Mouse (Mus musculus) embryonic facial prominence, embryonic 11.5 days (tissue): Measurements from ENCODE around the gene Ganc. TPM values are rescaled to one million over a fixed set of nuclear protein-coding genes. Genes with fewer than 3 reads are reported as not detected.

Experiments
- ATAC-seq: fragments of 200-750 bp; cut with Nextera tagmentation; replicated peaks from 2 replicates; pipeline ENCODE4 v1.8.0; 2017; ENCODE audit warnings: low read depth; ENCODE audit not compliant: insufficient number of reproducible peaks, low FRiP score, low TSS enrichment
- DNase-seq: peaks from one replicate; pipeline ENCODE4 v3.0.0-alpha.2; 2015; ENCODE audit warnings: low spot score
- H3K27ac ChIP-seq: fragments of 300-500 bp; sonication (generic); replicated peaks from 2 replicates; pipeline ENCODE4 v1.5.1; 2014; ENCODE audit warnings: mild to moderate bottlenecking, low read depth, low read length, control low read depth
- H3K27me3 ChIP-seq: fragments of 300-500 bp; sonication (generic); 2 replicates; pipeline ENCODE4 v1.6.1; 2014; ENCODE audit warnings: mild to moderate bottlenecking, low read length, moderate library complexity, mixed read lengths; ENCODE audit not compliant: control insufficient read depth, insufficient read depth
- H3K36me3 ChIP-seq: fragments of 300-500 bp; sonication (generic); replicated peaks from 2 replicates; pipeline ENCODE4 v1.6.1; 2014; ENCODE audit warnings: low read depth, mild to moderate bottlenecking, low read length, moderate library complexity, mixed read lengths; ENCODE audit not compliant: control insufficient read depth, insufficient read depth
- H3K4me1 ChIP-seq: fragments of 300-500 bp; sonication (generic); 2 replicates; pipeline ENCODE4 v1.6.1; 2014; ENCODE audit warnings: low read length, mixed read lengths; ENCODE audit not compliant: control insufficient read depth, insufficient read depth
- H3K4me2 ChIP-seq: fragments of 300-500 bp; sonication (generic); 2 replicates; pipeline ENCODE4 v1.6.1; 2014; ENCODE audit warnings: low read depth, mild to moderate bottlenecking, control low read depth, low read length, moderate library complexity
- H3K4me3 ChIP-seq: fragments of 300-500 bp; sonication (generic); 2 replicates; pipeline ENCODE4 v1.5.1; 2014; ENCODE audit warnings: low read depth, low read length, control low read depth
- H3K9ac ChIP-seq: fragments of 300-500 bp; sonication (generic); replicated peaks from 2 replicates; pipeline ENCODE4 v1.6.1; 2014; ENCODE audit warnings: mild to moderate bottlenecking, control low read depth, low read length
- H3K9me3 ChIP-seq: fragments of 300-500 bp; sonication (generic); replicated peaks from 2 replicates; pipeline ENCODE4 v1.6.1; 2016; ENCODE audit warnings: mild to moderate bottlenecking, low read length, inconsistent platforms, mixed read lengths; ENCODE audit not compliant: control insufficient read depth
- WGBS: fragments of 180-500 bp; shearing (Covaris S2); extraction: QIAGEN DNeasy Blood & Tissue Kit; methylation state at CpG from one replicate; pipeline ENCODE4 v1.1.7; 2014; 5-methylcytosine and 5-hydroxymethylcytosine counted together
- polyA plus RNA-seq: library from polyadenylated mRNA; unstranded; fragments of >200 nt; fragmentation: Nextera tagmentation; extraction: Ambion mirVana; gene quantifications from 2 replicates; pipeline ENCODE4 v1.2.1, GENCODE M21; 2014

The Ganc gene
- polyA plus RNA-seq, 1 experiment from 2014 or later, result 5.6 TPM

DNA sequence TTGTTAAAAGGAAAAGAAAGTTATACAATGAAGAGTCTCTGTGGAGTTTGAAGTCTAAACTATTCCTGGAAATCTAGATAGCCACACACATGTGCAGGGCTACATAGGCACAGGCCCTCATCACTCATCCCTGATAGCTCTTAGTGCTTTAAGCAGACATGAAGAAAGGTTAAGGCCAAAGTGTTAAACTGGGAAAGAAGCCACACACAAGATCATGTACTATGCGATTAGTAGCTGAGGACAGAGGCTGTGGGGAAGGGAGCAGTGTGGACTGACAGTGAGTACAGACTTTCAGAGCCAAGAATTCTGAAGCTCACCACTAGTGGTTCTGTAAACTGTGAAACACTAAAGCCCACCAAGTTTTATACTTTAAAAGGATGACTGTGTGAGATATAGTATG, 12.8 kb upstream of the Ganc start:
- Histone ChIP-seq H3K4me3 (no peak overlapping the region), H3K4me2 (no peak overlapping the region), H3K9me3 (no peaks in the 10 kb centered on the region), H3K4me1 (no peaks in the 10 kb centered on the region), H3K27ac (no peak overlapping the region), H3K36me3 (no peaks in the 10 kb centered on the region; the same call in 1 of the 2 replicates), H3K9ac (no peak overlapping the region), H3K27me3 (no peaks in the 10 kb centered on the region)
- WGBS, result 100% methylated on average over 1 of the region's 1 CpGs
- ATAC-seq, result no peak
- DNase-seq, result no peak

- Histone ChIP-seq H3K4me3 (no peak overlapping the region), H3K27me3 (no peaks in the 10 kb centered on the region), H3K4me2 (no peak overlapping the region), H3K36me3 (no peaks in the 10 kb centered on the region; the same call in 1 of the 2 replicates), H3K4me1 (no peaks in the 10 kb centered on the region), H3K27ac (no peak overlapping the region), H3K9me3 (no peaks in the 10 kb centered on the region), H3K9ac (no peak overlapping the region)
- DNase-seq (no peak), ATAC-seq (no peak)
These were observed 11.3 kb upstream of the Ganc start for GRCm38 (mm10) chr2:120392406-120392805.

GRCm38 (mm10) chr2:120397951-120398350, 5.7 kb upstream of the Ganc start:
- WGBS, result 89% methylated on average over 1 of the region's 1 CpGs
- no peaks in the 10 kb centered on the region; the same call in 1 of the 2 replicates for H3K4me1 ChIP-seq
- no peaks in the 10 kb centered on the region for H3K27me3 ChIP-seq
- no peak overlapping the region for H3K4me3 ChIP-seq
- H3K27ac ChIP-seq, result no peak overlapping the region
- H3K36me3 ChIP-seq, result no peaks in the 10 kb centered on the region; the same call in none of the 2 replicates
- no peak for DNase-seq
- no peak for ATAC-seq
- no peak overlapping the region for H3K4me2 ChIP-seq
- no peak overlapping the region for H3K9ac ChIP-seq
- no peaks in the 10 kb centered on the region for H3K9me3 ChIP-seq

- H3K27me3 ChIP-seq, result no peaks in the 10 kb centered on the region
- WGBS, result 61% methylated on average over 3 of the region's 3 CpGs
- H3K9me3 ChIP-seq, result no peaks in the 10 kb centered on the region
- no peaks in the 10 kb centered on the region; the same call in 1 of the 2 replicates for H3K36me3 ChIP-seq
- DNase-seq (no peak), ATAC-seq (no peak)
- H3K4me2 ChIP-seq, result no peak overlapping the region
- H3K27ac ChIP-seq, result no peak overlapping the region
- H3K4me1 ChIP-seq, result no peaks in the 10 kb centered on the region; the same call in 1 of the 2 replicates
- H3K4me3 ChIP-seq, result peak overlapping the region; percentile 80; the same call in 1 of the 2 replicates
- H3K9ac ChIP-seq, result no peak overlapping the region
These were observed 883 bp upstream of the Ganc start for GRCm38 (mm10) chr2:120402813-120403212.

GRCm38 (mm10) chr2:120403986-120404822, 508 bp downstream of the Ganc start, which contains the start of gene Tmem87a:
Tmem87a (minus strand) TSS chr2:120404113.
- WGBS, result under 1% methylated on average over 34 of the region's 34 CpGs
- peak; percentile 99 for DNase-seq
- Histone ChIP-seq H3K4me2 (peak within 1 kb of the TSS; percentile 61), H3K27me3 (no peaks in the 10 kb centered on the region), H3K4me1 (no peaks in the 10 kb centered on the region; the same call in 1 of the 2 replicates), H3K4me3 (peak within 1 kb of the TSS; percentile 80), H3K9me3 (no peaks in the 10 kb centered on the region), H3K27ac (peak within 1 kb of the TSS; percentile 75), H3K9ac (peak within 1 kb of the TSS; percentile 76), H3K36me3 (no peaks in the 10 kb centered on the region; the same call in 1 of the 2 replicates)
- peak; percentile 99 for ATAC-seq

DNA sequence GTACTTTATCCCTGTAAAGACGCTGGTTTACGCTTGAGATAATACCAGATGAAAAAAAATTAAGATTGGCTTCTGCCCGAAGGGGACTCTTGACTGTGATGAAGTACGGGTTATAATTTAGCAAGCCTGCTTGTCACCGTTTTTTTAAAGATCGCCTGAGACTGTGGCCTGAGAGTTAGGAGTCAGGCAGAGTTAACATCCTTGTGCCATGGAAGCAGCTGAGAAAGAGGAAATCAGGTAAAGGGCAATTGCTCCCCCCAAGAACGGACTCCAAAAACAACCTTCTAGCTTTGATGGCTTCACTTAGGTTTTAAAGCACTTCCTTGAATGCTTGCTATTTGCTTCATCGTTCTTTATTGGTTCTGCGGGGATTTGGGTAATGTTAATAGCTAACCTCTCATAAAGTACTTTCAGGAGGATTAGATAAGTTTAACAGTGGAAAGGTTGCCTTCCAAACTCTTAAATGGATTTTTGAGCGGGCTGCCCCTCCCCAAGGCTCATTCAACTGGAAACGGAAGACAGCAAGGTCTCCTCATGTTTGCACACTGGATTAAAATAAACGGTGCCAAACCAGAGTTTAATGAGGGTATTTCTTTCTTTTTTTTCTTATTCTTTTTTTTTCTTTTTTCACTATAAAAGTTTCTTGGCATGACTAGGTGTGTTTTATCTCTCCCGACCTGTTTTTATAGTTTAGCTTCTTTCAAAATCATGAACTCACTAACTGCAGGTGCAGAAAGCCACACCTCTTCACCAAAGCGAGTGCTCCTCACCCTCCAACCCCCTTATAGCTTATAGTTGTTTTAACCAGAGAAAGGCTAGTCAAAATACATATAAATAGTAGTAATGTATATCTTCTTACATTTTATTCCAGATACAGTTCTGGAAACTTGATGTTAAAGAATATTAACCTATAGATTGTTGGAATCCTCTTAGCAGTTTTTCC, 1.4 kb downstream of the Ganc start:
- ATAC-seq (no peak), DNase-seq (no peak)
- H3K36me3 ChIP-seq, result no peaks in the 10 kb centered on the region; the same call in 1 of the 2 replicates
- WGBS, result 34% methylated on average over 14 of the region's 14 CpGs
- H3K27me3 ChIP-seq, result no peaks in the 10 kb centered on the region
- peak overlapping the region; percentile 61 for H3K4me2 ChIP-seq
- H3K9ac ChIP-seq, result peak overlapping the region; percentile 76
- H3K27ac ChIP-seq, result no peak overlapping the region; the same call in 1 of the 2 replicates
- no peaks in the 10 kb centered on the region; the same call in 1 of the 2 replicates for H3K4me1 ChIP-seq
- no peaks in the 10 kb centered on the region for H3K9me3 ChIP-seq
- peak overlapping the region; percentile 80 for H3K4me3 ChIP-seq

DNA sequence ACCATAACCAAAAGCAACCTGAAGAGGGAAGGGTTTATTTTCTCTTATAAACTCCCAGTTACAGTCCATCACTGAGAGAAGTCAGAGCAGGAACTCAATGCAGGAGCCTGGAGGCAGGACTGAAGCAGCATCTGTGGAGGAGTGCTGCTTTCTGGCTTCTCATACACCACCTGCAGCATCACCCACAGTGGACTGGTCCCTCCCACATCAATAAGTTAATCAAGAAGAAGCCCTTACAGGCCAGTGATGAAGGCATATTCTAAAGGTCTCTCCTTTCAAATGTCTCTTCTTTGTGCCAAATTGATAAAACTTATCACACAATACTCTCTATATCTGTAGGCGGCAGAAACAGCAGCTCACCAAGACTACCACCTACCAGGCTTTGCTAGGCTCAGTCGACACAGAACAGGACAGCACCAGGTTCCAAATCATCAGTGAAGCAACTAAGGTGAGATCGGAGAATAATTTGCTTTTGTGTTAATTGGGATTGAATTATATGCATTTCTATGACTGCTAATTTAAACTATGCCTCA, 7.5 kb downstream of the Ganc start:
- Histone ChIP-seq H3K9me3 (no peaks in the 10 kb centered on the region), H3K36me3 (no peaks in the 10 kb centered on the region), H3K4me1 (no peaks in the 10 kb centered on the region), H3K4me2 (no peak overlapping the region), H3K27ac (no peak overlapping the region), H3K9ac (no peak overlapping the region), H3K27me3 (no peaks in the 10 kb centered on the region), H3K4me3 (no peak overlapping the region)
- ATAC-seq (no peak), DNase-seq (no peak)
- 89% methylated on average over 3 of the region's 3 CpGs for WGBS
